Mouse (Mus musculus): ENCODE data around the gene Upk1a. TPM values are rescaled to one million over a fixed set of nuclear protein-coding genes. Genes with fewer than 3 reads are reported as not detected.
A peak's percentile ranks its signal among the peaks of the same experiment; 100 is the strongest.

Upk1a gene
- total and polyA plus RNA-seq, 3 experiments = 0.47 to 10.9 (median 1.8) TPM

DNA sequence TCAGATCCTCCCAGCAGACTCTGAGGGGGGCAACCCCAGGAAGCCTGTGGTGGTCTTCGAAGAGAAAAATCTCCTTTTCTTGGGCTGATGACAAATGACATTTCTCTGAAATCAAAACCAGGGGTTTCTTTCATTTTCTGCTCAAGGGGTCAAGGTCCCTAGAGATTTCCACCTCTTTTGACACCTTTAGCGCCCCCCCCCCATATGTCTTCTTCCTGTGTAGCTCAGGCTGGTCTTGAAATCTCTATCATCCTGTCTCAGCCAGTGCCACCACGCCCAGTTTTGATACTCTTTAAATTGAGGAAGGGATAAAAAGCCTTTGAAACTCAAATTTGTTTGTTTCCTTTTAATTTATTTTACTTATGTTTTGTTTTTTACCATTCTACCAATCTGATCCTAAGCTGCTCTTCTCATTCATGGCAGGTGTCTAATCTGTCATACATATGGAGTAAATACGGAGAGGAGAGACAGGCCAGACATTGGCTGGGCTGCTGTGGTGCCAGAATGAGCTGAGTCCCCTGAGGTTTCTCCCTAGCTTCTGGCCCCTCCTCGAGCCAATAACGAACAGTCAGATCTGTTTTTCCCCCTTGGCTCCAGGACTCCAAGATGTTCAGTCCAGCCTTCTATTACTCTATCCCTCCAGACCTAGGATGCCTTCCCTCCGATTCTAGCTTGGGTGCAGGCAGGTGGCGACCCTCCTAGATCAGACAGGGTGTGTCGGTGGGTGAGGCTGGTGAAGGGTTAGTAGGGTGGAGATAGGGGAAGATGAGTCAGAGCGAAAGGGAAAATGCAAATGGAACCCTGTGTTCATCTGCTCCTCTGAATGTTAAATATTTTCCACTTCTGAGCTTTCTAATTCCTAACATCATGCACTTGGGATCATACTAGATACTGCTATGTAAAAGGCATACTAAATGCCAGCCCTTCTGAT, 18.8 kb downstream of the Upk1a start (continued):
- TF ChIP-seq JUN (IDR thresholded peaks at IDR 0.05; ENCODE audit: insufficient read depth, low read depth, low read length) (peak; percentile 91), MAZ (IDR thresholded peaks at IDR 0.05; ENCODE audit: low read depth, low read length) (no peak; the same call in 1 of the 2 replicates), RCOR1 (conservative IDR thresholded peaks at IDR 0.05; ENCODE audit: low read depth, low read length) (peak; percentile 58; the same call in 1 of the 2 replicates), KAT2A (IDR thresholded peaks at IDR 0.05; ENCODE audit: insufficient replicate concordance, low read length) (no peak), NRF1 (IDR thresholded peaks at IDR 0.05; ENCODE audit: low read depth, low read length) (no peak), USF2 (conservative IDR thresholded peaks at IDR 0.05; ENCODE audit: low read depth, low read length) (no peak; the same call in 1 of the 2 replicates), IRF4 (IDR thresholded peaks at IDR 0.05; ENCODE audit: low read depth, low read length) (peak; percentile 99), ZMIZ1 (IDR thresholded peaks at IDR 0.05; ENCODE audit: low read depth, low read length) (no peak; the same call in none of the 2 replicates), ZKSCAN1 (IDR thresholded peaks at IDR 0.05; ENCODE audit: borderline replicate concordance, low read depth, low read length) (no peak), UBTF (IDR thresholded peaks at IDR 0.05; ENCODE audit: low read depth, low read length) (no peak), SMC3 (IDR thresholded peaks at IDR 0.05; ENCODE audit: low read depth, low read length) (no peak; the same call in 1 of the 2 replicates), POLR2A (IDR thresholded peaks at IDR 0.05; ENCODE audit: low read depth, low read length) (peak; percentile 72), MYC (IDR thresholded peaks at IDR 0.05; ENCODE audit: low read depth, low read length) (peak; percentile 77), RAD21 (IDR thresholded peaks at IDR 0.05; ENCODE audit: low read depth, low read length) (no peak), NELFE (IDR thresholded peaks at IDR 0.05; ENCODE audit: low read depth, low read length) (peak; percentile 45; the same call in 1 of the 2 replicates), TCF12 (IDR thresholded peaks at IDR 0.05; ENCODE audit: low read depth, low read length) (peak; percentile 59; the same call in 1 of the 2 replicates), CHD1 (IDR thresholded peaks at IDR 0.05; ENCODE audit: low read depth, low read length) (no peak), HCFC1 (IDR thresholded peaks at IDR 0.05; ENCODE audit: low read depth, low read length) (no peak), ZNF384 (IDR thresholded peaks at IDR 0.05; ENCODE audit: low read depth, low read length) (no peak)

DNA sequence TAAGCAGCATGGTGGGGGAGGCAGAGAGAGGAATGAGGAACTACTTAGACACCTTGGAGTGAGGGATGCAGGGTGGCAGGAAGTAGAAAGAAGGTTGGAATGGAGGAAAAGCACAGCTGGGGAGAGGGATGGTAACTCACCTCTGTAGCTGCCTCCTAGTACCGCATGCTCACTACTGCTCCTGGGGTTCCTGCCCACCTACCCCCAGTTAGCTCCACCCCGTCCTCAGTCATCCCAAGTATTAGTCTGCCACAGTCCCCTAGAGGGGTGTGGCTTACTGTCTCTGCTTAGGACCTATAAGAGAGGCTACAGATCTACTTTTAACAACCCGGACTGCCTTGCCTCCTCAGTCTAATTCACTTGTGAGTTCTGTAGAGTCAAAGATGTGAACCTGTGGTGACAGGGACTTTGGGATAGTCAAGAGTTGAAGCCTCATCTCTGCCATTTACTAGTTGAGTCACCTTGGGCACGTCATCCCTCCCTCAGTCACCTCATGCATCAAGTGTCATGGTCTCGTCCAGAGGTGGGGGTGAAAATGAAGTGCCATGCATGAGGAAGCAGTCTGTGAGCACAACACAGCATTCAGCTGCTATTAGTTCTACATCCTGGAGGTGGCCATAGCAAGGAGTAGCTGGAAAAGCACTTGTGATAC, 19.7 kb downstream of the Upk1a start:
- Histone ChIP-seq H3K4me2 (ENCODE audit: insufficient read depth, low read depth, poor library complexity, severe bottlenecking) (peak overlapping the region; percentile 93), H3K27ac (ENCODE audit: insufficient read depth, low read depth) (peak overlapping the region; percentile 100), H3K4me3 (replicated peaks in 1 of 3; ENCODE audit: low read depth in 2 of 3, low read length in 2 of 3, poor library complexity in 1 of 3) (peak overlapping the region; percentile 84 to 93 (median 89)), H3K9ac (ENCODE audit: insufficient read depth, low read depth) (peak overlapping the region; percentile 74), H3K36me3 (replicated peaks in 1 of 2; ENCODE audit: control insufficient read depth in 1 of 2, insufficient read depth in 1 of 2, low read length in 1 of 2) (peaks cover 0 to 14% of the 10 kb centered on the region in 2 experiments), H3K79me2 (replicated peaks; ENCODE audit: control insufficient read depth, extremely low read depth, insufficient read depth, poor library complexity, severe bottlenecking) (peaks cover 39% of the 10 kb centered on the region), H3K9me3 (replicated peaks; ENCODE audit: low read length) (no peaks in the 10 kb centered on the region), H3K4me1 (ENCODE audit: control insufficient read depth in 1 of 2, insufficient read depth in 2 of 2) (peaks cover 16 to 46% of the 10 kb centered on the region in 2 experiments), H3K27me3 (replicated peaks) (no peaks in the 10 kb centered on the region)
- in situ Hi-C loops (cut with MboI; ENCODE audit: low pct_ligation_motif_present, low pct_unique_long_range_greater_than_20kb, low sequenced_read_pairs) = no loop called here
- DNase-seq (ENCODE audit: extremely low read depth) = peak; percentile 94
- dilution Hi-C loops (cut with MboI; ENCODE audit: extremely low pct_ligation_motif_present, extremely low pct_unique_long_range_greater_than_20kb, low sequenced_read_pairs) = no loop called here
- TF ChIP-seq MYC (IDR thresholded peaks at IDR 0.05; ENCODE audit: low read depth, low read length) (peak; percentile 64), MAX (IDR thresholded peaks at IDR 0.05; ENCODE audit: low read length) (peak; percentile 64; the same call in 1 of the 2 replicates), MAFK (IDR thresholded peaks at IDR 0.05; ENCODE audit: insufficient replicate concordance, low read length) (no peak), KAT2A (IDR thresholded peaks at IDR 0.05; ENCODE audit: insufficient replicate concordance, low read length) (no peak), RAD21 (IDR thresholded peaks at IDR 0.05; ENCODE audit: low read depth, low read length) (no peak), CHD1 (IDR thresholded peaks at IDR 0.05; ENCODE audit: low read depth, low read length) (no peak), USF1 (IDR thresholded peaks at IDR 0.05; ENCODE audit: low read depth, low read length) (no peak), HCFC1 (IDR thresholded peaks at IDR 0.05; ENCODE audit: low read depth, low read length) (no peak), USF2 (conservative IDR thresholded peaks at IDR 0.05; ENCODE audit: low read depth, low read length) (no peak), TCF12 (IDR thresholded peaks at IDR 0.05; ENCODE audit: low read depth, low read length) (no peak), UBTF (IDR thresholded peaks at IDR 0.05; ENCODE audit: low read depth, low read length) (no peak), POLR2AphosphoS2 (IDR thresholded peaks at IDR 0.05; ENCODE audit: low read depth, low read length) (no peak), IRF4 (IDR thresholded peaks at IDR 0.05; ENCODE audit: low read depth, low read length) (peak; percentile 26; the same call in 1 of the 2 replicates), ELF1 (IDR thresholded peaks at IDR 0.05; ENCODE audit: low read depth, low read length) (no peak; the same call in 1 of the 2 replicates), TBP (conservative IDR thresholded peaks at IDR 0.05; ENCODE audit: low read depth, low read length) (peak; percentile 78), JUND (conservative IDR thresholded peaks at IDR 0.05; ENCODE audit: low read depth, low read length) (no peak; the same call in 1 of the 2 replicates), JUN (IDR thresholded peaks at IDR 0.05; ENCODE audit: insufficient read depth, low read depth, low read length) (peak; percentile 46; the same call in 1 of the 2 replicates), E2F4 (IDR thresholded peaks at IDR 0.05; ENCODE audit: insufficient replicate concordance, low read depth, low read length) (no peak), GABPA (IDR thresholded peaks at IDR 0.05; ENCODE audit: insufficient replicate concordance, low read depth, low read length) (no peak), ETS1 (conservative IDR thresholded peaks at IDR 0.05; ENCODE audit: low read depth, low read length) (peak; percentile 67), SMC3 (IDR thresholded peaks at IDR 0.05; ENCODE audit: low read depth, low read length) (no peak; the same call in 1 of the 2 replicates), SIN3A (IDR thresholded peaks at IDR 0.05; ENCODE audit: low read length) (peak; percentile 36)

Data from CH12.LX (cell line).